Mouse (Mus musculus): Measurements from ENCODE around the gene Gm12216. TPM values are rescaled to one million over a fixed set of nuclear protein-coding genes. Genes with fewer than 3 reads are reported as not detected.
"Not testable (repeated sequence)": the region's sequence is repeated elsewhere in the genome, so short reads cannot be mapped to it uniquely, and the experiment has no call there.

Gm12216 gene
- total RNA-seq, 2 experiments from 2014 or later, result 0.85 to 1.5 TPM

DNA sequence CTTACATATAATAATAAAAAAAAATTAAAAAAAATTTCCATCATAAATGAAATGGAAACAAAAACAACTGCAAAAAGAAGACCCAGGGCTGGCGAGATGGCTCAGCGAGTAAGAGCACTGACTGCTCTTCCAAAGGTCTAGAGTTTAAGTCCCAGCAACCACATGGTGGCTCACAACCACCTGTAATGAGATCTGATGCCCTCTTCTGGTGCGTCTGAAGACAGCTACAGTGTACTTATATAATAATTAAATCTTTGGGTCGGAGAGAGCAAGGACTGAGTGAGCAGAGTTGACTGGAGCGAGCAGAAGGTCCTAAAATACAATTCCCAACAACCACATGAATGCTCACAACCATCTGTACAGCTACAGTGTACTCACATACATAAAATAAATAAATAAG is 19.0 kb upstream of the Gm12216 start:
- DNase-seq (ENCODE audit: extremely low spot score in 1 of 2, low spot score in 2 of 2); intact Hi-C loops (cut with DNase I): not testable (repeated sequence)

DNA sequence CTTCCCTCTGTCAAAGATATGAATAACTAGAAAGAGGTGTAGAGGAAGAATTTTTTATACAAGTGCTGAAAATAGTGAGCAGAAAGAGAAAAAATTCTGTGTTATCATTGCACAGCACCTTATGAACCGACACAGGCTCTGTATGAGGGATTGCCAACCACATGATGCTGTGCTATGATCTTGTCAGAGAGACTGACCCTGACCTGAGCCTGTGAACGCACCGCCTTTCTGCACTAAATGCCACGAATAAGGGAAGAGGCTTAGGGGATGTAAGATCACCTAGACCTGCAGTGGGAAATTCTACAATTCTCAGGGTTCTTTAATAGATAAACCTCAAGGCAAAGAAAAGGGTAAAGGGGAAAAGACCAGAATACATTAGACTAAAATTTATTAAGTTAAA is 17.4 kb upstream of the Gm12216 start:
- intact Hi-C loops (cut with DNase I), result no loop called here
- DNase-seq (ENCODE audit: extremely low spot score in 1 of 2, low spot score in 2 of 2), result no peak

DNA sequence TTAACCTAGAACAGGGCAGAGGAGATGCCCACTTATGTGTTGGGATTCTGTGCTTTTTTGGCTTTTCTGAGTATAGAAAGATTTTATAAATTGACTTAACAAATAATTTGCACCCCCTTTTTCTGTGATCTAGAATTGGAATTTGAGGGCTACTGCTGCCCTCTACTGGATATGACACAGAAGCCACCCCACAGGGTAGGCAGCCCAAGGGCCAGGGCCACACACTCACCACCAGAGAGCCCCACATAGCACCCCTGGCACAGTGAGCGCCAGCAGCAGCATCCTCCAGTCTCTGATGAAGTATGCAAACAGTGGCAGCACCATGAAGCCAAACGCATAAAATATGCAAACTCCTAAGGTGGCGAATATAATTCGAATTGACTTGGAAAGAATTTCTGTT is 15.7 kb upstream of the Gm12216 start:
- DNase-seq (ENCODE audit: extremely low spot score in 1 of 2, low spot score in 2 of 2), result no peak
- intact Hi-C loops (cut with DNase I), result no loop called here

DNA sequence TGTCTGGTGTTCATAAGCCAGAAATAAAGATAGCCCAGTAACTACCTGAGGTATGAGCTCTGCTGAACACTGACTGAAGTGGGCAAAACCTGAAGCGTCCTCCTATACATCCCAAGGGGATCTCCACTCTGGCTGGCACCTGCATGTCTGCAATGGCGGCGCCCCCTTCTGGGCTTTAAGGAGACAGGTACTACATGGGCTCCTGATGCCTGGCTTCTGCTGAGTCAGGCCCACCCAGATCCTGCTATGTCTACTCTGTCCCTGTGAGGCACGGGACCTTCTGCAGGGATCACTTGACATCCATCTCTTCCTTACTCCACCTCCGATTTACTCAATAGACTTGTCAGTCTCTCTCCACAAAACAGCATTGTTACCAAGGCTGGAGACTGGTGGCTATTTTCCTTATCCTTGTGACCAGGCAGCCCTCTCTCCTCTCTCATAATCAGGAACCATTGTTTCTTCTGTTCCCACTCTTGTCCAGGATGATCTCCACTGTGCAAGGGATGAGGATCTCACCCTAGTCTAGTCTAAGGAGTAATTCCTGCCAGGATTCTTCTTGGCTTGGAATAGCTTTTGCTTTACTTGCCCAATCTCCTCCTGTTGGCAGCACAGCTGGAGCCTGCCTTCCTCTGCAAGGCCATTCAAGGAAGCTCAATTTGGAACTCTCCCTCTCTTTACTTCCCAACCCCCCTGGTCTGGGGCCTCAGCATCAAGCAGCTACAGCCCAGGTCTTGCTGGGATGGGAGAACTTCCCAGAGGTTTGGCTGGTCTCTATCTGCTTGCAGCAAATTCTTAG is 15.1 kb upstream of the Gm12216 start:
- intact Hi-C loops (cut with DNase I); DNase-seq (ENCODE audit: extremely low spot score in 1 of 2, low spot score in 2 of 2): not testable (repeated sequence)

DNA sequence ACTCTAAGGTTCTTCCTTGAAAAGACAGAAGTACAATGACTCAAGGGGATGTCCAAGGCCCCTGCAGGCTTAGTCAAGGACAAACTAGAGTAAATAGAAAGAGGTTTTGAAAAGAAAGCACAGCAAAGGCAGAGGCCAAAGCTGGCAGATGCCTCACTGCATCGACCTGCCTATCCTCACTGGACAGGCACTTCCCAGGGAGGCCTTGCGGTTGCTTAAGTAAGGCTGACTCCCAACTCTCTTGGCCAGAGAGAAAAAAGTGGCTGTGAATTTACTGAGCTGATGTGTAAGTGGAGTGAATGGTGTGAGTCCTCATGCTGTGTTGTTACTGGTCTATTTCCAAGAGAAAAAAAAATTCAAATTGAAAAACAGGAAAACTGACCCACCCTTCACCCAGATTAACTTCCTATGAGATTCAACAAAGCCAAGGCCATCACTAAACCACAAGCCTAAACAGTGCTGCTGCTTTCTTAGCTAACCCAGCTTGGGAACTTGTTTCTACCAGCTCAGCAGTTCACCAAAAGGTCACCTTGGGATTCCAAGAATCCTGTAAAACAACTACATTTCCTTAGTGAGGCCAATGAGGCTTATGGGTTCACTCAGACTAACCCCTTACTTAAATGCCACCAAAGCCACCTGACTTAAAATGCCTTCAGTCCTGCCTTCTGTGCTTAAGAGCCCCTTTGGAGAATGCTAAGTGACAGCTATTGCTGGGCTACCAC is 12.9 kb upstream of the Gm12216 start:
- intact Hi-C loops (cut with DNase I), result no loop called here
- DNase-seq (ENCODE audit: extremely low spot score in 1 of 2, low spot score in 2 of 2), result no peak

DNA sequence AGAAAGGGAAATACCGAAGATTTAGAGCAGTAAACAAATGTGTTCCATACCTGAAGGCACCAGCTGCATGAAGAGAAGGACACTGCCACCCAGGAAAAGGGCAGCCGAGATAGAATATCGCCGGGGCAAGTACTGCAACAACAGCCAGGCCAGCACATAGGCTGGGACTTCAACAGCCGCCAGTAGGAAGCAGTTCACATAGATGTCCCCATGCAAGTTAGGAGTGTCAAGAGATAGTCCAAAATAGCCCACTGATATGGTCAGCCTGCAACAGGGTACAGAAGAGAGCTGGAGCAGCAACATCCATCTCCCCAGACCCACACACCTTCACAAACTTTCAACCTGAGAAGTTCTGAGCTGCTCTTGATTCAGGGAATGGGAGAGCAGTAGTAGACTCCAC is 10.1 kb upstream of the Gm12216 start:
- intact Hi-C loops (cut with DNase I), result no loop called here
- no peak for DNase-seq (ENCODE audit: extremely low spot score in 1 of 2, low spot score in 2 of 2)

DNA sequence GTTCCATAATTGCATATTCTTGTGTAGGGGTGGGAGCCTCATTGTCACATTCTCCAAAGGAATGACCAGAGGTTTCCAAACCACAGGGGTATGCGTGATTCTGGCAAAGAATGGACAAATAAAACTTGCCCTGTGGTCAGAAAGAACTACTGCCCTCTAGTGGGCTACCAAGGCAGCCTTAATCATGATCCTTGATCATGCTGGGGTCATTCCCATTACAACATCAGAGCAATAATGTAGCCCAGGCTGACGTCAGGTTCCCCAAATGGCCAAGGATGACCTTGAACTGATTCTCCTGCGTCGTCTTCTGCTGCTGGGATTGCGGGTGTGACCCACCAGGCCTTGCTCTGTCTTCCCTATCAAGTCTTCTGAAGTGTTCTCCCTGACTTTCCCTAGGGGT is 9.3 kb upstream of the Gm12216 start:
- intact Hi-C loops (cut with DNase I); DNase-seq (ENCODE audit: extremely low spot score in 1 of 2, low spot score in 2 of 2): not testable (repeated sequence)

DNA sequence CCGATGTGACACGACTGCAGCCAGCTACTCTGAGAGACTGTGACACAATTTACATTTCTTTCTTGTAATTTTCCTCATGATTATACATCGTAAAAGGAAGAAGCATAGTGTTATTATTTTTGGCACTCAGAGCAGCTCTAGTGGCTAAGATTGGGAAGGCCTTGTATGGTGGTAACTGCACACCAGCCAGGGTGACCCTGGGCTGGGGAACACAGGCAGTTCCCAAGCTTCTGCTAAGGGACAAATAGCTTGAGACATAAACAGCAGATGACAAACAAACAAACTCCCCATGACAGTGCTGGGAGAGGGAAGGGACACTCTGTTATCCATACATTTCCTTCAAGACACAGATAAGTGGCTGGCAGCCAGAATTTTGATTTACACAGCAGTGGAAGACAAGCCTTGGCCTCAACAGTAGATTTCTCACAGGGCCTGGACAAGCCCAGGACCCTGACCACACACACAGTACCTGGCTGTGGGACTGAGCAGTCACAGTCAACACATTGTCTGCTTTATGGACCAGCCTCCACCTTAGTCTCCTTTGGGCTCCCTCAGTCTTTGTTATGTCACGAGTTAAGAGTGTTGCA is 5.8 kb upstream of the Gm12216 start:
- intact Hi-C loops (cut with DNase I), result loop anchor here (5.0 kb wide), 1 partner anchor 72 kb away; no protein-coding TSS in a partner anchor
- not testable (repeated sequence) for DNase-seq (ENCODE audit: extremely low spot score in 1 of 2, low spot score in 2 of 2)

DNA sequence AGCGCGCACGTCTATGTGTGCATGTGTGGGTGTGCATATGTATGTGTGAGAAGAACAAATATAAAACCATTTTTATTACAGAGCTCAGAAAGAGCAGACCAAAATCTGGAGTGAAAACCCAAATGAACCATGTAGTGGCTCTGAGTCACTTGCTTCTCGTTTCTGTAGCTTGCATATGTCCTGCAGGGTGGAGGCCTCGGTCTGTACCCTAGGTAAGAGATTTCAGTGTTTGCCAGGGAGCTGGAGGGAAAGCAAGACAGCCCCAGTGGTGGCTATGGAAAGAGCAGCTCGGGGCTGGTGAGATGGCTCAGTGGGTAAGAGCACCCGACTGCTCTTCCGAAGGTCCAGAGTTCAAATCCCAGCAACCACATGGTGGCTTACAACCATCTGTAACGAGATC is 1.9 kb upstream of the Gm12216 start:
- intact Hi-C loops (cut with DNase I), result loop anchor here (5.0 kb wide), 1 partner anchor 76 kb away; no protein-coding TSS in a partner anchor
- DNase-seq (ENCODE audit: extremely low spot score in 1 of 2, low spot score in 2 of 2), result not testable (repeated sequence)

DNA sequence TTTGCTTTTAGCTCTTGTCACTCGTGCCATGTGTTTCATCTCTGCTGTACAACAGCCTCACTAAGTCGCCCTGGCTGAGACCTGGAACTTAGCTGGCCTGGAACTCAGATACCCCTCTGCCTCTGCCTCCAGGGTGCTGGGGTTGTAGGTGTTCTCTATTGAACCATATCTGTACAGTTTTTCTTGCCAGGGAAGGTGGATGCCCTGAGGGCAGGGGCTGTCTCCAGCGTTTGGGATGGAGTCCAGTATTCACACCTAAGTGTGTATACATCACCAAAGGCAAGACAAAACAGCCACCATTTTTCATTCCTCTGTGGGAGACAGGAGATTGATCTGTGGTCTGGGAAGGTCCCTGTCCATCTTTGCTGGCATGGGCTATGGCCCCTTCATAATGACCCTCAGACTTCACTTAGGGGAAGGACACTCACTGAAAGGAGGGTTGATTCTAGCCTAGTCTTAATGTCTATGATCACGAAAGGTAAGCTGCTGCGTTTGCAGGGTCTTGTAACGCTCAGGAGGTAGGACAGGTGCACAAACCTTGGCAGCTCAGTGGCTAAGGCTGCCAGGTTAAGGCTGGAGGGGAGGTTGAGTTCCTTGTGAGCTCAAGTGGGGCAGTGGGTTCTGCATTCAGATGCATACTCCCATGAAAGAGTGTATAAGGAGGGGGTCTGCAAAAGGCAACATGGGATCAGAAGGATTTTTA is 847 bp downstream of the Gm12216 start:
- intact Hi-C loops (cut with DNase I), result no loop called here
- no peak for DNase-seq (ENCODE audit: extremely low spot score in 1 of 2, low spot score in 2 of 2)

DNA sequence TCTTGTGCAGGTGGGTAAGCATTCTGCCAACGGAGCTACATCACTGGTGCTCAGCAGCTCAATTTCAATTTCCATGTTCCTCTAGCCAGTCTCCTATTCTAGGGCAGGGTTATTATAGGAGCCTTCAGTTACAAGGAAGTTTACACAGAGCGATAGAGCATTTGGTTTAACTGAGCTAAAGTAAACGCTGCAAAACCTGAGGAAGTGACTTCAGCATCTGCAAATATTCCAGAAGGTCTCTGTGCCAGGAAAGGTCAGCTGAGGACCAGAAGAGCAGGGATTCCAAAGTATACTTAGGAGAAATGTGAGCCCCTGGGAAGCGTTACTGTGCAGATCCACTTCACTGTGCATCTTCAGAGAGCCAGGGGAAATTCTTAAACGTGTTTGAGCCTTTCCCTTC is 5.4 kb downstream of the Gm12216 start:
- no peak for DNase-seq (ENCODE audit: extremely low spot score in 1 of 2, low spot score in 2 of 2)
- intact Hi-C loops (cut with DNase I), result loop anchor here (5.0 kb wide), 1 partner anchor 116 kb away; no protein-coding TSS in a partner anchor

DNA sequence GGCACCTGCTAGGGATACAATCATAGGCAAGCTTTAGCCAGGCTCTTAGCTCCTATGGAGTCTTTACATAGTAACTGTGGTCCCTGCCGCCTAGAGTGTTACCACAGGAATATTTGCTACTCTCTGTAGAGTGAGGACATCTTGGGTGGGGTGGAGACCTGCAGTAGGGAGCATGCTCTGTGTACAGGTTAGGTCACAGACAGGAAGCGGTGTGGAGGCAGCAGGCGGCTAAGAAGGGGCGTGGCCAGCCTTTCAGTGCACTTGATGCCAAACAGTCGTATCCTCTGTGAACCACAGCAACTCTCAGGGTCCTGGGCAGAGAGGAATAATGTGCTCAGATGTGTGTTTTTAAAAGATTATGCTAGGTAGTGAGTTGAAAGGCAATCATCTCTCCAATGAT is 7.3 kb downstream of the Gm12216 start:
- DNase-seq (ENCODE audit: extremely low spot score in 1 of 2, low spot score in 2 of 2), result no peak
- intact Hi-C loops (cut with DNase I), result loop anchor here (5.0 kb wide), 1 partner anchor 114 kb away; no protein-coding TSS in a partner anchor

DNA sequence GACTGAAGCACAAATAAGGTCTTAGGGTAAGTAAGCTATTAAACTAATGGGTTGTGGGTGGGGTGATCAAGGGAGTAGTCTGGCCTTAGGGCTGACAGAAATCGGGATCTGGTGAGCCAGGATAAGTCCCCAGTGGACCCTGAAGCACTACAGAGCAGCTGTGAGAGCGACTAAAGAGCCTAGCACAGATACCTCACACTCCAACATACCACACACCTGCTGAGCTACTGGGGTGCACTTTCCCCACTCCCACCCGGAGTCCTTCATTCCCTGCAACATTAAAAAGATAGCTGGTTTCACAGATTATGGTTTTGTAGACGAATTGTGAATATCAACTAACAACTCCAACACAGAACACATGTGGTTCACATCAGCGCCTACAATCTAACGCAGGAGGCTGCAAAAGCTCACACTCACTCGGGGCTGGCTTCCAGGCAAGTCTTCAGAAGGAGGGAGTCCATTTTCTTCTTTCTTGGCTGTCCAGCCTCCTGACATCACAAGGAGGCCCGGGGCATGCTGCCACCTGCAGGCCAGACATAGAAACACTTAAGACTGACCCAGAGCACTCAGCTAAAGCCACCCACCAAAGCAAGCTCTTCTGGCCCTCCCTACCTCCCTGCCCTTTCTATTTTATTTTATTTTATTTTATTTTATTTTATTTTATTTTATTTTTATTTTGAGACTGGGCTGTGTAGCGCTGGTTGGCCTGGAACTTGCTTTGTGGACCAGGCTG is 9.3 kb downstream of the Gm12216 start:
- intact Hi-C loops (cut with DNase I), result loop anchor here (5.0 kb wide), 2 partner anchors 87 to 112 kb away; no protein-coding TSS in a partner anchor
- DNase-seq (ENCODE audit: extremely low spot score in 1 of 2, low spot score in 2 of 2), result peak; percentile 60 to 81

DNA sequence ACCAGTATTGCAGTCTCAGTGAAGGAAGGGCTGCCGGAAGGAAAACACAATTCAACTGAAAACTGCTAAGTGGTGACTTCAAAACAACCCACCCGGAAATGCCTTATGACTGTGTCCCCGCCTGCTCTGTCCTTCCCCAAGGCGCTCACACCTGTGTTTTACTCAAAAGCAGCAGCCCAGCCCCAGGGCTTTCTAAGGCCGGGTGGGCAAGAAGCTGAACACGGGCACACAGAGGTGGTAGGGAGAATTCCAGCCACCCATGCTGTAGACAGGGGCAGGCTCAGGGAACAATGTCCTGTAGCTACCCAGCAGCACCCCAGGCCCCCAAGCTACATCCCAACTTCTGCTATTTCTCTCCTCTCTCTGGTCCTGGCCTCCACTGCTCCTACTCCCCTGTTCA is 13.4 kb downstream of the Gm12216 start:
- intact Hi-C loops (cut with DNase I), result loop anchor here (5.0 kb wide), 1 partner anchor 83 kb away; no protein-coding TSS in a partner anchor
- no peak for DNase-seq (ENCODE audit: extremely low spot score in 1 of 2, low spot score in 2 of 2)

DNA sequence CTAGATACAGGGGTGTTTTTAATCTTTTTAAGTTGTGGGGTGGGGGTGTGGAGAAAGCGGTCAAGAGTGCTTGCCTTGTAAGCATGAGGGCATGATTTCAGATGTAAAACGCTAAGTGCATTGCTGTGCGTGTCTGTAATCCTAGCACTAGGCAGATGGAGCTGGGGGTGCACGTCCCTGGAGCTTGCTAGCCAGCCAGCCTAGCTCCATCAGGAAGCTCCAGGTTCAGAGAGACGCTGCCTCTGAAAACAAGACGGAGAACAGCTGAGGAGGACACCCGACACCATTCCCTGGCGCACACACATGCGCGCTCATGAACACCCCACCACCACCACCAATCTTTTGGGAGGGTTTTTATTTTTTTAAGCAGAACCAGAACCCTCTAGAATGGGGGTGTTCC is 15.9 kb downstream of the Gm12216 start:
- intact Hi-C loops (cut with DNase I), result no loop called here
- no peak for DNase-seq (ENCODE audit: extremely low spot score in 1 of 2, low spot score in 2 of 2)

DNA sequence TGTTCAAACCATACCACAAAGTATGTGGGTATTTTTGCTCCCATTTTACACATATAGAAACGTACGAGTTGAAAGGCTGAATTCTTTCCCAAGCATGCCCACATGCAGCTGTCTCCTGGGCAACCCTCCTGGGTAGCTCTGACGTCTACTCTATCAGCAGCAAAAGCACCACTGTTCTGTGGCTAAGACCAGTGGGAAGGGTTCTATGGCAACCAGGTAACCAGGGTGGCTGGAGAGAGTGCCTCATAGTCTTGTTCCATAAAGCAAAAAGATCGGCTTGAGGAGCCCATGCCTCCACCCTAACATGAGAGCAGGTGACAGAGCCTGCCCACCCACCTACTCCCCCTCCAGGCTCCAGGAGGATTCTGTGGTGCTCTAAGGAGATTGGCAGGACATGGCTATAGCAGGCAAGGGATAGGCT is 16.9 kb downstream of the Gm12216 start:
- DNase-seq (ENCODE audit: extremely low spot score in 1 of 2, low spot score in 2 of 2), result peak in 1 of 2 experiments; percentile 40
- intact Hi-C loops (cut with DNase I), result no loop called here

DNA sequence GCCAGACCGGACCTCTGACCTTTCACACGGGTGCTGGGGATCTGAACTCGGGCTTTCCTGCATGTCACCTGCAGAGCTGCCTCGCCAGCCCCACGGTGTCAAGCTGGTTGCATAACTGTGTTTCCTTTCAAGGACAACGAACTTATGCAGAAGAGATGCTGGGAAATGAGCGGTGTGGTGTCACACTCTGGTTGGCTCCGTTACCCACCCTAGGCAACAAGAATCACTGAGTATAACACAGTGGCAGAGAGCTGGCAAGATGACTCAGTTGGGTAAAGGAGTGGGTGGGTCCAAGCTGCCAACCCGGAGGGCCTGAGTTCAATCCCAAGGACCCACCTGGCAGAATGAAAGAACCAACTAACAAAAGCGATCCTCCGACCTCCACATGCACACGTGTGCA is 17.5 kb downstream of the Gm12216 start:
- intact Hi-C loops (cut with DNase I), result no loop called here
- DNase-seq (ENCODE audit: extremely low spot score in 1 of 2, low spot score in 2 of 2), result no peak
